Mouse (Mus musculus): ENCODE measurements around the gene Lzts2.

DNA sequence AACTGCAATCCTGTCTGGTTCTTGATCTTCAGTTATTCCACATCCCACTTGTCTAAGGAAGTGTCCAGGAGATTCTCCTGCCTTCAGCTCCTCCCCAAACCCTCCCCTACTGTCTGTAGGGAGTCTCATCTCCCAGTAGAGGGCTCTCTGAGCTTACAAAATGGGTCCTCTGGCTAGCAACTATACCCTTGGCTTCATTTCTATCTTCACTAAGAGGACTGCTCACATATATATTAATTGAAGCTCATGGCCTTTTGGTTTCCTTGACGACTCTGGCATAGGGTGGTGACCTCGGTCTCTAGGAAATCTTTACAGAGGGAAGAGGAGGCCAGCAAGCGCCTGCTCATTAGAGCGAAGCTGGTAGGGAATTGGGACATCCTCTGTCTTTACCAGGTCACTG is 42.1 kb downstream of the Lzts2 start:
- TF ChIP-seq GATA1 (IDR thresholded peaks at IDR 0.05; ENCODE audit: low read length) (no peak), TAL1 (IDR thresholded peaks at IDR 0.05; ENCODE audit: low read length) (no peak)

Data from erythroblast, embryonic 14.5 days (primary cell).